Mouse (Mus musculus) myocyte (in vitro differentiated cells): ENCODE measurements around the gene 1700021F07Rik. TPM values are rescaled to one million over a fixed set of nuclear protein-coding genes. Genes with fewer than 3 reads are reported as not detected.

Source experiments
- H3K27me3 ChIP-seq: one replicate; pipeline ENCODE4 v1.6.1; 2011; ENCODE audit not compliant: control insufficient read depth, insufficient read depth, insufficient read length
- H3K36me3 ChIP-seq: one replicate; pipeline ENCODE4 v1.6.1; 2011; ENCODE audit not compliant: control insufficient read depth, insufficient read depth
- H3K4me2 ChIP-seq: one replicate; pipeline ENCODE4 v1.6.1; 2011; ENCODE audit warnings: low read depth, control low read depth
- H3K4me3 ChIP-seq: one replicate; pipeline ENCODE4 v1.5.1; 2011; ENCODE audit warnings: mild to moderate bottlenecking, control low read depth, moderate library complexity
- H3K79me2 ChIP-seq: one replicate; pipeline ENCODE4 v1.6.1; 2011; ENCODE audit not compliant: control insufficient read depth, insufficient read depth
- H3ac ChIP-seq: one replicate; pipeline ENCODE4 v1.6.1; 2011; ENCODE audit not compliant: control insufficient read depth, insufficient read length
- CEBPB ChIP-seq: IDR thresholded peaks from 2 replicates; pipeline ENCODE4 v1.6.1; 2011; ENCODE audit warnings: mild to moderate bottlenecking, moderate library complexity; ENCODE audit not compliant: poor library complexity, insufficient read depth, severe bottlenecking
- E2F4 ChIP-seq: IDR thresholded peaks from one replicate; pipeline ENCODE4 v1.6.1; 2011; ENCODE audit warnings: mild to moderate bottlenecking, control low read depth, moderate library complexity; ENCODE audit not compliant: insufficient read depth
- MAX ChIP-seq: IDR thresholded peaks from one replicate; pipeline ENCODE4 v1.6.1; 2011; ENCODE audit warnings: low read depth, mild to moderate bottlenecking, control low read depth
- MYOD1 ChIP-seq, 3 experiments: IDR thresholded peaks; one replicate each; pipeline ENCODE4 v1.6.1; 2011; ENCODE audit warnings: control low read depth in 2 of 3, low read depth in 2 of 3, mild to moderate bottlenecking in 2 of 3, moderate library complexity in 1 of 3; ENCODE audit not compliant: insufficient read length in 2 of 3, control insufficient read depth in 1 of 3
- MYOG ChIP-seq, 3 experiments: IDR thresholded peaks; one replicate each; pipeline ENCODE4 v1.6.1; 2011; ENCODE audit warnings: control low read depth in 2 of 3, low read depth in 2 of 3, mild to moderate bottlenecking in 2 of 3; ENCODE audit not compliant: insufficient read length in 2 of 3, control insufficient read depth in 1 of 3, insufficient read depth in 1 of 3
- POLR2A ChIP-seq: IDR thresholded peaks from one replicate; pipeline ENCODE4 v1.6.1; 2011; ENCODE audit warnings: low read depth, mild to moderate bottlenecking, control low read depth, moderate library complexity; ENCODE audit not compliant: insufficient read length
- POLR2AphosphoS2 ChIP-seq: IDR thresholded peaks from one replicate; pipeline ENCODE4 v1.6.1; 2011; ENCODE audit warnings: low read depth, control low read depth; ENCODE audit not compliant: insufficient read length
- REST ChIP-seq: IDR thresholded peaks from one replicate; pipeline ENCODE4 v1.6.1; 2011; ENCODE audit warnings: mild to moderate bottlenecking, control low read depth, moderate library complexity; ENCODE audit not compliant: insufficient read depth, insufficient read length
- SRF ChIP-seq: IDR thresholded peaks from one replicate; pipeline ENCODE4 v1.6.1; 2011; ENCODE audit warnings: low read depth; ENCODE audit not compliant: control insufficient read depth, insufficient read length
- TCF12 ChIP-seq: IDR thresholded peaks from one replicate; pipeline ENCODE4 v1.6.1; 2011; ENCODE audit warnings: mild to moderate bottlenecking, control low read depth; ENCODE audit not compliant: poor library complexity, insufficient read depth, severe bottlenecking
- TCF3 ChIP-seq: IDR thresholded peaks from one replicate; pipeline ENCODE4 v1.6.1; 2011; ENCODE audit warnings: low read depth, control low read depth; ENCODE audit not compliant: insufficient read length
- USF1 ChIP-seq: IDR thresholded peaks from one replicate; pipeline ENCODE4 v1.6.1; 2011; ENCODE audit warnings: low read depth, mild to moderate bottlenecking, control low read depth, moderate library complexity
- polyA plus RNA-seq: library from polyadenylated mRNA; unstranded; fragments of >200 nt; fragmentation: generic; extraction: Trizol; gene quantifications from one replicate; pipeline ENCODE4 v1.2.1, GENCODE M21; 2012; ENCODE audit warnings: missing spikeins

Gene 1700021F07Rik
- not detected for polyA plus RNA-seq

GRCm38 (mm10) chr2:173522376-173522775 is at the start of gene 1700021F07Rik:
TSS of gene 1700021F07Rik (plus strand) at chr2:173522586.
- H3K79me2 ChIP-seq: no peaks in the 10 kb centered on the region
- H3K4me2 ChIP-seq: no peak within 1 kb of the TSS
- no peaks in the 10 kb centered on the region for H3K36me3 ChIP-seq
- no peak within 1 kb of the TSS for H3K4me3 ChIP-seq
- TF ChIP-seq TCF12 (no peak), MAX (no peak), SRF (no peak), E2F4 (no peak), POLR2A (no peak), CEBPB (no peak), REST (no peak), USF1 (no peak), TCF3 (no peak), MYOG (IDR thresholded peaks at IDR 0.05; ENCODE audit: control insufficient read depth in 1 of 3, insufficient read depth in 1 of 3, insufficient read length in 2 of 3, low read depth in 2 of 3) (no peak), POLR2AphosphoS2 (no peak), MYOD1 (IDR thresholded peaks at IDR 0.05; ENCODE audit: control insufficient read depth in 1 of 3, insufficient read length in 2 of 3, low read depth in 2 of 3) (no peak)
- H3K27me3 ChIP-seq: peaks cover 8% of the 10 kb centered on the region
- no peak within 1 kb of the TSS for H3ac ChIP-seq

DNA sequence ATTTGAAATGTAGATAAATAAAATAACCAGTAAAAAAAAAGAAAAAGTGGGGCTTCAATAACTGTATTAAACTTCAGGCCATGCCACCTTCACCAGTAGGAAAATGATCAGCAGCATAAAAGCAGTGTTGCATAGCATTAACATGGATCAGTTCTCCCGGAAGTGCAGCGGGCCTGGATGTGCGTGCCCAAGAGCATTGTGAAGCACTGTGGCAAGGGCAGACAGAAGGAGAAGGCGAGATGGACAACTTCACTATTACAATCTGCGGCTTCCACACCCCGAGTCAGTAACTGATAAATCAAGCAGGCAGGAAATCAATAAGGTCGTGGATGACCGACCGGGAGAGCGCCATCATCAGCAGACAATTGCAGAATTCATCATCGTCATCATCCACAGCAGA is 49.2 kb upstream of the 1700021F07Rik start:
- TF ChIP-seq SRF: no peak
- TF ChIP-seq TCF12: no peak
- no peak for TF ChIP-seq POLR2AphosphoS2
- TF ChIP-seq TCF3: no peak
- TF ChIP-seq MYOG (IDR thresholded peaks at IDR 0.05; ENCODE audit: control insufficient read depth in 1 of 3, insufficient read depth in 1 of 3, insufficient read length in 2 of 3, low read depth in 2 of 3): no peak
- no peak for TF ChIP-seq MYOD1 (IDR thresholded peaks at IDR 0.05; ENCODE audit: control insufficient read depth in 1 of 3, insufficient read length in 2 of 3, low read depth in 2 of 3)
- no peak for TF ChIP-seq MAX
- TF ChIP-seq CEBPB: no peak
- no peak for TF ChIP-seq REST
- TF ChIP-seq E2F4: no peak
- no peak for TF ChIP-seq USF1
- no peak for TF ChIP-seq POLR2A
- H3K4me2 ChIP-seq: no peak overlapping the region
- H3K4me3 ChIP-seq: no peak overlapping the region
- no peaks in the 10 kb centered on the region for H3K79me2 ChIP-seq
- H3ac ChIP-seq: no peak overlapping the region
- H3K27me3 ChIP-seq: no peaks in the 10 kb centered on the region
- no peaks in the 10 kb centered on the region for H3K36me3 ChIP-seq

DNA sequence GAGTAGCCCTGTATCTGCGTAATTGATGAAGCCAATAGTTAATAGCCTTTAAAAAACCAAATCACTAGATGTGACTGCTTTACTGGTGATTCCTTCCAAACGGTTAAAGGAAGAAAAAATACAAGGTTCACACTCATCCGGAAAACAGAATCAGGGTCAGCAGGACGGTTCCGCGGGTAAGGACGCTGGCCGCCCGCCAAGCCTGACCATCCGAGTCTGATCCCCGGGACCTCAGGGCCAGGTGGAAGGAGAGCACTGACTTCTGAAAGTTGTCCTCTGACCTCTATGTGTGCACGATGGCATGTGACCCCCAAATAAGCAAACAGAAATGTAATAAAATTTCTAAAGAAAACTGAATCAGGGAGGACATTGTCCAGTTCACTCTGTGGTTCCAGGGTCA is 43.3 kb upstream of the 1700021F07Rik start:
- Histone ChIP-seq H3K27me3 (peaks cover 10% of the 10 kb centered on the region), H3K4me3 (no peak overlapping the region), H3ac (no peak overlapping the region), H3K79me2 (no peaks in the 10 kb centered on the region), H3K36me3 (no peaks in the 10 kb centered on the region), H3K4me2 (no peak overlapping the region)
- TF ChIP-seq E2F4 (no peak), MYOD1 (IDR thresholded peaks at IDR 0.05; ENCODE audit: control insufficient read depth in 1 of 3, insufficient read length in 2 of 3, low read depth in 2 of 3) (no peak), REST (no peak)

- Histone ChIP-seq H3K4me3 (no peak overlapping the region), H3K27me3 (peaks cover 16% of the 10 kb centered on the region), H3K79me2 (no peaks in the 10 kb centered on the region), H3K36me3 (no peaks in the 10 kb centered on the region), H3K4me2 (no peak overlapping the region), H3ac (no peak overlapping the region)
- TF ChIP-seq MYOD1 (IDR thresholded peaks at IDR 0.05; ENCODE audit: control insufficient read depth in 1 of 3, insufficient read length in 2 of 3, low read depth in 2 of 3) (no peak), MAX (no peak), CEBPB (no peak), TCF3 (no peak)
Measured at GRCm38 (mm10) chr2:173484486-173484885, 37.9 kb upstream of the 1700021F07Rik start.

GRCm38 (mm10) chr2:173499612-173500011 is 22.8 kb upstream of the 1700021F07Rik start:
- Histone ChIP-seq H3K4me2 (no peak overlapping the region), H3K27me3 (peaks cover 4% of the 10 kb centered on the region), H3K36me3 (no peaks in the 10 kb centered on the region), H3ac (no peak overlapping the region), H3K79me2 (no peaks in the 10 kb centered on the region), H3K4me3 (no peak overlapping the region)
- TF ChIP-seq TCF12 (no peak), MAX (no peak), TCF3 (no peak), E2F4 (no peak), MYOD1 (IDR thresholded peaks at IDR 0.05; ENCODE audit: control insufficient read depth in 1 of 3, insufficient read length in 2 of 3, low read depth in 2 of 3) (no peak), REST (no peak), CEBPB (no peak), POLR2AphosphoS2 (no peak), POLR2A (no peak), USF1 (no peak), SRF (no peak), MYOG (IDR thresholded peaks at IDR 0.05; ENCODE audit: control insufficient read depth in 1 of 3, insufficient read depth in 1 of 3, insufficient read length in 2 of 3, low read depth in 2 of 3) (no peak)
